Mouse (Mus musculus): ENCODE data around the gene Dnah2.

DNA sequence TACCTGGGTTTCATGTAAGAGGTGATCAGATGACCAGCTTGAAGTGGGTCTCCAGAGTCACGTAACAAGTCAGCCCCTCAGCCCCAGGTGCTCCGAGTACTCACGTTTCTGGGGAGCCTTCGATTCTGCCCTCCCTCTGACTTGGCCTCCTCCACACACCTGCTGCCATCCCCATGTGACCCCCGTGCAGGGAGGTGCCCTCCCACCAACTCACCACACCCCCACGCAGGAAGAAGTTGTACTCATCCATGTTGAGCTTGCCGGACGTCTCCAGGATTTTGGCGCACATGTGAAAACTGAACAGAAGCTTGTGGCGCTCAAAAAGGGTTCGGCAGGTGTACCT, 116.3 kb downstream of the Dnah2 start:
- TF ChIP-seq GATA1 (IDR thresholded peaks at IDR 0.05; ENCODE audit: low read length) (no peak), TAL1 (IDR thresholded peaks at IDR 0.05; ENCODE audit: low read length) (no peak)
